Mouse (Mus musculus) E14TG2a.4 (cell line): Measurements from ENCODE around the gene Ivd.

Experiments
- CTCF ChIP-seq: conservative IDR thresholded peaks from 2 replicates; pipeline ENCODE4 v1.5.1; 2014; ENCODE audit warnings: low read length
- NANOG ChIP-seq: IDR thresholded peaks from 2 replicates; pipeline ENCODE4 v1.6.1; 2014; ENCODE audit warnings: borderline replicate concordance, low read length, mixed read lengths

GRCm38 (mm10) chr2:118897808-118898207, 36.1 kb downstream of the Ivd start:
- TF ChIP-seq CTCF (no peak), NANOG (no peak)
